Mouse (Mus musculus) limb, embryonic 11.5 days (tissue): ENCODE data around the gene Gm266. TPM values are rescaled to one million over a fixed set of nuclear protein-coding genes. Genes with fewer than 3 reads are reported as not detected.

Experiments used
- ATAC-seq: fragments of 200-750 bp; cut with Nextera tagmentation; 2 replicates; pipeline ENCODE4 v1.8.0; 2017; ENCODE audit warnings: low read depth; ENCODE audit not compliant: insufficient number of reproducible peaks, low FRiP score, low TSS enrichment
- DNase-seq: peaks from one replicate; pipeline ENCODE4 v3.0.0-alpha.2; 2015; ENCODE audit warnings: low spot score
- H3K27ac ChIP-seq: fragments of 300-500 bp; sonication (generic); replicated peaks from 2 replicates; pipeline ENCODE4 v1.5.1; 2014; ENCODE audit warnings: low read depth, mild to moderate bottlenecking, low read length
- H3K27me3 ChIP-seq: fragments of 300-500 bp; sonication (generic); 2 replicates; pipeline ENCODE4 v1.6.1; 2014; ENCODE audit warnings: mild to moderate bottlenecking, low read length, mixed read lengths; ENCODE audit not compliant: control insufficient read depth, insufficient read depth
- H3K36me3 ChIP-seq: fragments of 300-500 bp; sonication (generic); 2 replicates; pipeline ENCODE4 v1.6.1; 2014; ENCODE audit warnings: mild to moderate bottlenecking, low read length, moderate library complexity, mixed read lengths; ENCODE audit not compliant: control insufficient read depth, insufficient read depth
- H3K4me1 ChIP-seq: fragments of 300-500 bp; sonication (generic); 2 replicates; pipeline ENCODE4 v1.6.1; 2014; ENCODE audit warnings: low read length, mixed read lengths; ENCODE audit not compliant: control insufficient read depth, insufficient read depth
- H3K4me2 ChIP-seq: fragments of 300-500 bp; sonication (generic); 2 replicates; pipeline ENCODE4 v1.6.1; 2014; ENCODE audit warnings: low read depth, mild to moderate bottlenecking, moderate library complexity; ENCODE audit not compliant: severe bottlenecking
- H3K4me3 ChIP-seq: fragments of 300-500 bp; sonication (generic); 2 replicates; pipeline ENCODE4 v1.5.1; 2014; ENCODE audit warnings: low read depth, low read length
- H3K9ac ChIP-seq: fragments of 300-500 bp; sonication (generic); 2 replicates; pipeline ENCODE4 v1.6.1; 2014; ENCODE audit warnings: mild to moderate bottlenecking, low read length
- H3K9me3 ChIP-seq: fragments of 300-500 bp; sonication (generic); 2 replicates; pipeline ENCODE4 v1.6.1; 2016; ENCODE audit warnings: low read length; ENCODE audit not compliant: control insufficient read depth
- WGBS: fragments of 180-500 bp; shearing (Covaris S2); extraction: QIAGEN DNeasy Blood & Tissue Kit; methylation state at CpG from one replicate; pipeline ENCODE4 v1.1.7; 2014; 5-methylcytosine and 5-hydroxymethylcytosine counted together
- polyA plus RNA-seq: library from polyadenylated mRNA; unstranded; fragments of >200 nt; fragmentation: Nextera tagmentation; extraction: Ambion mirVana; gene quantifications from 2 replicates; pipeline ENCODE4 v1.2.1, GENCODE M21; 2014

Gene Gm266
- 11.4 and 13.8 TPM in 2 replicates for polyA plus RNA-seq

DNA sequence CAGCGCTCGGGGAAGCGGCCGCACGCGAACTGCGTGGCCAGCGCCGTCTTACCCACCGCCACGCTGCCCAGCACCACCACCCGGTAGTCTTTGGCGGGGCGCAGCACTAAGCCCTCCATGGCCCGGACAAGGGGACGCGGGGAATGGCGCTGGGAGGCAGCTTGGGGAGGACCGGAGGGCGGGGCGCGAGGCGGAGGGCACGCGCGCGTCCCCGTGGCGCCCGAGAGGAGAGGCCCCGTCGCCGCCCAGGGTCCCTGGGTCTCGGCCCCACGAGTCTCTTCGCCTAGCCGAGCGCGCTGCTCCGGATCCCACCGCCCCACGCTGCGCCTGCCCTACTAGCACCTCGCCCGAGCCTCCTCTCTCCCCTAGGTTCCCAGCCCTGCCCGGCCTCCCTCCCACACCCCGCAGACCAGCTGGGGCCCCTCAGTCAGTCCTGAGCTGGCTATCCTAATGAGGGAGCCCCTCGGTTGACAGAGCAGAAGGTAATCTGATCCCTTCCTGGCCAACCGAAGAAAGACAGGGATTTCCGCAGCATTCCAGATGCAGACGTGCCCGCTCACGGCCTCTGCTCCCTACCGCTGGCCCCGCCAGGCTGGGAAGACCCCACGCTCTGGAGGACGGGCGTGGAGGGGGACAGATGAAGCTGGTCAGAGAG lies at the start of gene Gm266:
Gene Gm266, minus strand, starts transcription at position 172 of the 655 bp plus-strand sequence.
- Histone ChIP-seq H3K4me3 (peak within 1 kb of the TSS; percentile 53), H3K9ac (peak within 1 kb of the TSS; percentile 63), H3K4me2 (peak within 1 kb of the TSS; percentile 83), H3K27me3 (peaks cover 20% of the 10 kb centered on the region), H3K9me3 (no peaks in the 10 kb centered on the region), H3K27ac (peak within 1 kb of the TSS; percentile 47; the same call in 1 of the 2 replicates), H3K4me1 (peaks cover 9% of the 10 kb centered on the region; the same call in 1 of the 2 replicates), H3K36me3 (no peaks in the 10 kb centered on the region)
- under 1% methylated on average over 54 of the region's 58 CpGs for WGBS
- ATAC-seq: peak; percentile 90
- peak; percentile 82 for DNase-seq

DNA sequence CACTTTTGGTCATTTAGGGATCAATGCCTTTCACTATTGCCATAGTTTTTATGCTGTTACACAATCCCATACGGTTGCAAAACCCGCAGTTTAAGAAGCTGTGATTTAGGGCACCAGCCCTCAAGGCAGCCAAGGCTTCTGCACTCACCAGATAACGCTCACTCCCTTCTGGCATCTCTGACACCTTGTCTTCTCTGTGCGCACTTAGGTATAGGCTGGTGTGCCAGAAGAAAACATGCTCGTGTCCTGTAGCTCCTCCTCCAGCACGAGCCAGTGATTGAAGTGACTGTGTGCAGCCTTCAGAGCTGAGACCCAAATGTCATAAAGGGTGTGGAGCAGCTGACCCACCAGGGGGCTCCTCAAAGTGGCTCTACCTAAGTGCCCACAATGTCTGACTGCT lies 49.7 kb upstream of the Gm266 start:
- ATAC-seq: no peak
- no peak overlapping the region for H3K27ac ChIP-seq
- peaks cover 6% of the 10 kb centered on the region for H3K36me3 ChIP-seq
- DNase-seq: no peak
- no peak overlapping the region for H3K4me2 ChIP-seq
- no peaks in the 10 kb centered on the region for H3K9me3 ChIP-seq
- no peaks in the 10 kb centered on the region for H3K27me3 ChIP-seq
- WGBS: 57% methylated on average over 6 of the region's 6 CpGs
- no peak overlapping the region for H3K4me3 ChIP-seq
- H3K9ac ChIP-seq: no peak overlapping the region
- H3K4me1 ChIP-seq: peaks cover 5% of the 10 kb centered on the region; the same call in 1 of the 2 replicates

DNA sequence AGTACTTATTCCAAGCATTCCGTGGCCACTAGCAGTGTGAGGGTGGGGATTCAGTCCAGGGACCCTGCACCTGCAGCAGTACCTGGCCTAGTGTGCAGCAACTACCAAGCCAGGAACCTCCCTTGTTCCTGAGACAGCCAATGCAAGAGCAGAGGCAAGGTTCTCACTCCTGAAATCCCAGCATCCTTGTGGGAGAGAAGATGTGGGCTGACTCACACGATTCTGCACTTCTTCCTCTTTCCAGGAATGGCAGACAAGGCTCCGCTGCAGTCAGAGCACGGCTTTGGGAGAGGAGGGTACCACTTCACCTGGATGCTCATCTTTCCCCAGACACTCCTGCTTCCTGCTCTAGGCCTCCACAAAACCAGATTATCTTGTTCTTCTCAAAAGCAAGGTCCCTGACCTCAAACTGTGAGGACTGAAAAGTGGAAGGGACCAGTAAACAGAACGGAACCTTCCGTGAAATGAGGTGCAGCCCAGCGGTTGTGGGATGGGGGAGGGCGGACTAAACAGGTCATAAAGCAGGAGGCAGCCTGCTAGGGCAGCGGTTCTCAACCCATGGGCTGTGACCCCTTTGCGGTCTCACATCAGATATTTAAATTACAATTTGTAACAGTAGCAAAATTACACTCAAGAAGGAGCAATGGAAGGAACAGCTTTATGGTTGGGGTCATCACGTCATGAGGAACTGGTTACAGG lies 47.6 kb upstream of the Gm266 start:
- Histone ChIP-seq H3K9me3 (no peaks in the 10 kb centered on the region), H3K9ac (no peak overlapping the region), H3K27ac (no peak overlapping the region), H3K4me3 (no peak overlapping the region), H3K4me2 (no peak overlapping the region), H3K36me3 (no peaks in the 10 kb centered on the region), H3K27me3 (no peaks in the 10 kb centered on the region), H3K4me1 (peaks cover 5% of the 10 kb centered on the region; the same call in 1 of the 2 replicates)
- WGBS: 53% methylated on average over 11 of the region's 11 CpGs
- DNase-seq (no peak), ATAC-seq (no peak)

DNA sequence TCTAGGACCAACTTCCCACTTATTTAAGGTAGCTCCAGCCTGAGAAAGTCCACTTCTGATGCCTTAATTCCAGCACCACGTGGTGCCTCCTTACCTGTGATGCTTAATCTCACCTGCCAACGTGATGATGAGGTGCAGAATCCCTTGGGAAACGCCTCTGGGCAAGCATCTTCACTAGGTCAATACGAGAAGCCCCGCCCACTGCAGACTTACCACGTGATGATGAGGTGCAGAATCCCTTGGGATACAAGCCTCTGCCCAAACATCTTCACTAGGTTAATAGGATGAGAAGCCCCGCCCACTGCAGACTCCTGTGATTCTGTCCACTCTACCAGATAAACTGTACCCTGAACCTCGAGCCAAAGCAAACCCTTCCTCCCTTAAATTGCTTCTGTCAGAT lies 43.6 kb upstream of the Gm266 start:
- Histone ChIP-seq H3K9me3 (no peaks in the 10 kb centered on the region), H3K4me3 (no peak overlapping the region), H3K4me2 (no peak overlapping the region), H3K4me1 (no peaks in the 10 kb centered on the region), H3K27ac (no peak overlapping the region), H3K36me3 (no peaks in the 10 kb centered on the region), H3K9ac (no peak overlapping the region), H3K27me3 (no peaks in the 10 kb centered on the region)
- ATAC-seq (no peak), DNase-seq (no peak)
- WGBS: 16% methylated on average over 8 of the region's 8 CpGs

DNA sequence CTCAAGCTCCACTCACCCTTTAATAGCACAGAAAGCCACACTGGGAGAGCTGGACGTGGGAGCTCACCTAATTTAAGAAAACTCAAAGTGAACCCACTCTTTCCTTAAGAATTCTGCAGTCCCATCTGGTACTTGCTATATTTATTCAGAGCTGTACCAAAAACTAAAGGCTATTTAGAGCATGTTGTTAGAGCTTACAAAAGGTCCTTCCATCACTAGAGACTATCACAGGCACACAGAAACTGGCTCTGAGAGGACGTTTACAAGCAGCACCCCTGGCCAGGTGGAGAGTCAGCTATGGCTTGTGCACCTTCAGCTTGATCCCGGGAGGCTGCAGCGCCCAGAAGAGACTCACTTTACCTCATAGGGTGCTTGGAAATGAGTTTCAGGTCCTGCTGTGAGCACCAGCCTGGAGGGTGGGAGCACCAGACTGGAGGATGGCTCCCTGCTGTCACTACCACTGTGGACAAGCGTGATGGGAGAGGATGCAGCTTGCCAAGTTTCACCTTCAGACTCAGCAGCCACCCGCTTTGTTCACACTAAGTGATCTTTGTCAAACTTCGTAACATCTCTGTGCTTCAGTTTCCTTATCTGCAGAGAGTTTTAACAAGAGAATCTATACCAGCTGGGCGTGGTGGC lies 42.1 kb upstream of the Gm266 start:
- Histone ChIP-seq H3K9me3 (no peaks in the 10 kb centered on the region), H3K36me3 (no peaks in the 10 kb centered on the region), H3K27me3 (no peaks in the 10 kb centered on the region), H3K4me3 (no peak overlapping the region), H3K9ac (no peak overlapping the region), H3K4me2 (no peak overlapping the region), H3K4me1 (no peaks in the 10 kb centered on the region), H3K27ac (no peak overlapping the region)
- 65% methylated on average over 8 of the region's 8 CpGs for WGBS
- DNase-seq (no peak), ATAC-seq (no peak)

DNA sequence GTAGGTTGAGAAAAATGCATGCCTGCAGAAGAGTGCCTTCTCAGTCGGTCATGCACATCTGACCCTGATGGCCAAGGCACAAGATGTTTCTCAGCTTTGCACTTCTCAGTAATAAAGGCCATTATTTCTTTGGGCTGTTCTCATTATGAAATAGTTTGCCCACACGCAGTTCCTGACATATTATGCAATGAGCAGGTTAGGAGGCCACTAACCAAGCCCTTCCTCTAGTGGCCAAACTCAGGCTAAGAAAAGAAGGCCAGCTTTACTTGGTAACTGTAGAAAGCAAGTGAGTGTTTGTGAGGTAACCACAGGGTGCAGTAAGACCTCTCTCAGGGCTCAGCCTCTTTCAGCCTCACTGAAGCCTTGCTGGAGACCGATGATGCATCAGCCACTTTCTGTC lies 39.3 kb upstream of the Gm266 start:
- 84% methylated on average over 3 of the region's 3 CpGs for WGBS

DNA sequence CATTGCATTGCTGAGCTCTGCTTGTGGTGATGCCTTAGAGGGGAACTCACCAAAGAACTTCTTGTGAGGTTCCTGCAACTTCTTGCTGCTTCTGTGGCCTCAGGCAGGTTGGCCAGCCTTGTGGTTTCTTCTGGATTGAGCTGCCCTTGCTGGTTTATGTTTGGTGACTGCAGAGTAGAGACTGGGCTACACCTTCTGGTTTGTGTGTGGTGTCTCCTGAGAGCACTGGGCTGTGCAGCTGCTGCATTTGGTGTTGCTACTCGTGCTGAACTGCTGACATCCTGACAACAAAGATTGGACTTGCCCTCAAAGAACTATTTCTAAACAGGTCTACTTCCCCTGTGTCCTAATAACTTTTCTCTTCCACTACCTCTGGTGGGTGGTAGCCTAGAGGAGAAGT lies 38.8 kb upstream of the Gm266 start:
- Histone ChIP-seq H3K27me3 (no peaks in the 10 kb centered on the region), H3K9ac (no peak overlapping the region), H3K9me3 (no peaks in the 10 kb centered on the region; the same call in 1 of the 2 replicates), H3K27ac (no peak overlapping the region), H3K4me3 (no peak overlapping the region), H3K36me3 (no peaks in the 10 kb centered on the region), H3K4me2 (no peak overlapping the region), H3K4me1 (no peaks in the 10 kb centered on the region)
- ATAC-seq: no peak
- no peak for DNase-seq
- WGBS: 74% methylated on average over 1 of the region's 1 CpGs

More for the DNA sequence above, 39.3 kb upstream of the Gm266 start:
- H3K9ac ChIP-seq: no peak overlapping the region
- H3K9me3 ChIP-seq: no peaks in the 10 kb centered on the region; the same call in 1 of the 2 replicates
- no peaks in the 10 kb centered on the region for H3K4me1 ChIP-seq
- H3K4me2 ChIP-seq: no peak overlapping the region
- no peak overlapping the region for H3K4me3 ChIP-seq
- no peak overlapping the region for H3K27ac ChIP-seq
- ATAC-seq (no peak), DNase-seq (no peak)
- no peaks in the 10 kb centered on the region for H3K27me3 ChIP-seq
- no peaks in the 10 kb centered on the region for H3K36me3 ChIP-seq

DNA sequence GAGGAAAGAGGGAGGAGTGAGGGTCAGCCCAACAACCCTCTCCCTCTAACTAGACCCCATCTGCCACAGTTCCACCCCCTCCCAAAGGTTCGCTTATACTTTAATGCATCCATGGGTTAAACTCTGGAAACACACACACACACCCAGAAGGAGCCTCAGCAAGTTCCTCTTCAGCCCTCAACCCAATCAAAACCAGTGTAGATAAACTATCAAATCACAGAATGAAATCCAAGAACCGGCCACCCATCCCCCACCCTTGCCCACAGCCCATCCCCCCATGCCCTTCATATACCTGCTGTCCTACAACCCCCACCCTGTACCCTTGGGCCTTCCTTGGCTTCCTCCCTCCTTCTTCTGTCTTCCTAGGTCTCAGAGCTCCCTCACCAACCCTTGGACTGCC lies 35.4 kb upstream of the Gm266 start:
- no peak overlapping the region for H3K4me2 ChIP-seq
- no peak for ATAC-seq
- 84% methylated on average over 2 of the region's 2 CpGs for WGBS
- H3K9ac ChIP-seq: no peak overlapping the region
- H3K27me3 ChIP-seq: no peaks in the 10 kb centered on the region
- H3K27ac ChIP-seq: no peak overlapping the region
- H3K36me3 ChIP-seq: no peaks in the 10 kb centered on the region
- no peaks in the 10 kb centered on the region for H3K4me1 ChIP-seq
- H3K9me3 ChIP-seq: no peaks in the 10 kb centered on the region; the same call in 1 of the 2 replicates
- DNase-seq: no peak
- H3K4me3 ChIP-seq: no peak overlapping the region
